Mouse (Mus musculus) ES-Bruce4 (cell line): ENCODE measurements at regions not wholly inside any gene's neighbourhood (a gene's known extent, or its start where the extent isn't known, plus 50 kb on each side); places are given as distances from the start of the nearest gene placed in this dataset.

Source experiments
- CTCF ChIP-seq: IDR thresholded peaks from one replicate; pipeline ENCODE4 v1.8.1; 2011; ENCODE audit warnings: low read depth, low read length
- EP300 ChIP-seq: IDR thresholded peaks from 2 replicates; pipeline ENCODE4 v1.6.1; 2011; ENCODE audit warnings: low read depth, low read length; ENCODE audit not compliant: insufficient read depth
- POLR2A ChIP-seq: IDR thresholded peaks from one replicate; pipeline ENCODE4 v1.8.1; 2011; ENCODE audit warnings: low read length; ENCODE audit not compliant: insufficient read depth

- TF ChIP-seq EP300 = no peak
- TF ChIP-seq CTCF = no peak
- no peak for TF ChIP-seq POLR2A
Measured at GRCm38 (mm10) chr16:12764166-12764565, 345.3 kb upstream of the Ercc4 start.
